Mouse (Mus musculus) hindbrain, postnatal 0 days (tissue): Measurements from ENCODE around the gene Mgat1. TPM values are rescaled to one million over a fixed set of nuclear protein-coding genes. Genes with fewer than 3 reads are reported as not detected.
"Not testable (repeated sequence)": the region's sequence is repeated elsewhere in the genome, so short reads cannot be mapped to it uniquely, and the experiment has no call there.

Experiments
- ATAC-seq: fragments of 200-750 bp; cut with Nextera tagmentation; 2 replicates; pipeline ENCODE4 v1.8.0; 2017; ENCODE audit warnings: mild to moderate bottlenecking, moderate TSS enrichment, moderate library complexity
- DNase-seq: peaks from one replicate; pipeline ENCODE4 v3.0.0-alpha.2; 2015; ENCODE audit warnings: low spot score
- H3K27ac ChIP-seq: fragments of 300-500 bp; sonication (generic); 2 replicates; pipeline ENCODE4 v1.5.1; 2014; ENCODE audit warnings: mild to moderate bottlenecking
- H3K27me3 ChIP-seq: fragments of 300-500 bp; sonication (generic); 2 replicates; pipeline ENCODE4 v1.6.1; 2014; ENCODE audit warnings: low read length, mixed read lengths; ENCODE audit not compliant: insufficient read depth
- H3K36me3 ChIP-seq: fragments of 300-500 bp; sonication (generic); 2 replicates; pipeline ENCODE4 v1.6.1; 2014; ENCODE audit warnings: low read length, mixed read lengths; ENCODE audit not compliant: insufficient read depth
- H3K4me1 ChIP-seq: fragments of 300-500 bp; sonication (generic); 2 replicates; pipeline ENCODE4 v1.6.1; 2014; ENCODE audit warnings: antibody characterized with exemption, low read length, mixed read lengths; ENCODE audit not compliant: insufficient read depth
- H3K4me2 ChIP-seq: fragments of 300-500 bp; sonication (generic); 2 replicates; pipeline ENCODE4 v1.6.1; 2014; ENCODE audit warnings: low read depth, mild to moderate bottlenecking, low read length, moderate library complexity, mixed read lengths
- H3K4me3 ChIP-seq: fragments of 300-500 bp; sonication (generic); 2 replicates; pipeline ENCODE4 v1.5.1; 2014; ENCODE audit warnings: low read length
- H3K9ac ChIP-seq: fragments of 300-500 bp; sonication (generic); replicated peaks from 2 replicates; pipeline ENCODE4 v1.6.1; 2014; ENCODE audit warnings: mild to moderate bottlenecking, low read length, moderate library complexity, mixed read lengths
- H3K9me3 ChIP-seq: fragments of 300-500 bp; sonication (generic); 2 replicates; pipeline ENCODE4 v1.6.1; 2016; ENCODE audit warnings: low read length, mixed read lengths
- CTCF ChIP-seq: IDR thresholded peaks from 2 replicates; pipeline ENCODE4 v1.5.1; 2016; ENCODE audit warnings: antibody characterized with exemption, control low read depth, low read depth
- WGBS: fragments of 180-500 bp; shearing (Covaris S2); extraction: QIAGEN DNeasy Blood & Tissue Kit; methylation state at CpG from one replicate; pipeline ENCODE4 v1.1.7; 2014; 5-methylcytosine and 5-hydroxymethylcytosine counted together
- polyA plus RNA-seq: library from polyadenylated mRNA; unstranded; fragments of >200 nt; fragmentation: Nextera tagmentation; extraction: Ambion mirVana; gene quantifications from 2 replicates; pipeline ENCODE4 v1.2.1, GENCODE M21; 2015
- total RNA-seq: library from RNA; depleted of rRNA; stranded (reverse); fragments of >200 nt; gene quantifications from 2 replicates; pipeline ENCODE4 v1.2.3, GENCODE M21; 2014; rRNA removed

The Mgat1 gene
- total and polyA plus RNA-seq, 2 experiments from 2014 or later: 35.3 to 87.4 TPM

GRCm38 (mm10) chr11:49278222-49278621, 34.2 kb downstream of the Mgat1 start, which contains the start of gene Olfr1393:
Olfr1393 (plus strand) TSS chr11:49278304.
- Histone ChIP-seq H3K9ac (no peak within 1 kb of the TSS), H3K9me3 (no peaks in the 10 kb centered on the region), H3K27me3 (no peaks in the 10 kb centered on the region), H3K36me3 (no peaks in the 10 kb centered on the region), H3K4me1 (no peaks in the 10 kb centered on the region), H3K27ac (no peak within 1 kb of the TSS), H3K4me2 (no peak within 1 kb of the TSS), H3K4me3 (no peak within 1 kb of the TSS)
- WGBS: 85% methylated on average over 3 of the region's 3 CpGs
- ATAC-seq: no peak
- DNase-seq: no peak
- no peak for TF ChIP-seq CTCF

- ATAC-seq, H3K4me1 ChIP-seq, H3K27me3 ChIP-seq, H3K9ac ChIP-seq, H3K4me2 ChIP-seq, H3K27ac ChIP-seq, H3K4me3 ChIP-seq, H3K36me3 ChIP-seq, DNase-seq, H3K9me3 ChIP-seq: not testable (repeated sequence)
- 48% methylated on average over 1 of the region's 1 CpGs for WGBS
Observed at GRCm38 (mm10) chr11:49284982-49285381, 41.0 kb downstream of the Mgat1 start, which contains the start of gene Olfr1392. Olfr1392 (plus strand) TSS chr11:49285282.

GRCm38 (mm10) chr11:49287251-49287650, 43.3 kb downstream of the Mgat1 start:
- Histone ChIP-seq H3K9me3 (0 out of 2 replicates have a peak, but pooled peaks cover 3% of the 10 kb centered on the region), H3K9ac (no peak overlapping the region), H3K36me3 (no peaks in the 10 kb centered on the region), H3K4me1 (no peaks in the 10 kb centered on the region), H3K4me2 (no peak overlapping the region), H3K27me3 (no peaks in the 10 kb centered on the region), H3K27ac (no peak overlapping the region), H3K4me3 (no peak overlapping the region)
- DNase-seq (no peak), ATAC-seq (no peak)
- no peak for TF ChIP-seq CTCF
- WGBS: 83% methylated on average over 2 of the region's 2 CpGs

- TF ChIP-seq CTCF: no peak
- no peak overlapping the region for H3K27ac ChIP-seq
- no peaks in the 10 kb centered on the region for H3K4me1 ChIP-seq
- H3K4me3 ChIP-seq: no peak overlapping the region
- no peak overlapping the region for H3K4me2 ChIP-seq
- H3K36me3 ChIP-seq: no peaks in the 10 kb centered on the region
- DNase-seq (no peak), ATAC-seq (no peak)
- no peak overlapping the region for H3K9ac ChIP-seq
- WGBS: 43% methylated on average over 3 of the region's 3 CpGs
- no peaks in the 10 kb centered on the region for H3K9me3 ChIP-seq
- no peaks in the 10 kb centered on the region for H3K27me3 ChIP-seq
Observed at GRCm38 (mm10) chr11:49292777-49293176, 48.8 kb downstream of the Mgat1 start.

GRCm38 (mm10) chr11:49304441-49304840, 60.5 kb downstream of the Mgat1 start, which contains the start of gene Olfr10:
Olfr10 (plus strand) TSS chr11:49304741.
- H3K4me1 ChIP-seq: no peaks in the 10 kb centered on the region
- H3K27me3 ChIP-seq: no peaks in the 10 kb centered on the region
- DNase-seq (no peak), ATAC-seq (no peak)
- no peak within 1 kb of the TSS for H3K27ac ChIP-seq
- TF ChIP-seq CTCF: no peak
- H3K4me3 ChIP-seq: no peak within 1 kb of the TSS
- H3K9me3 ChIP-seq: no peaks in the 10 kb centered on the region
- no peak within 1 kb of the TSS for H3K9ac ChIP-seq
- no peaks in the 10 kb centered on the region for H3K36me3 ChIP-seq
- no peak within 1 kb of the TSS for H3K4me2 ChIP-seq

GRCm38 (mm10) chr11:49308547-49308946, 64.6 kb downstream of the Mgat1 start:
- H3K36me3 ChIP-seq, H3K27me3 ChIP-seq, H3K4me2 ChIP-seq, H3K4me1 ChIP-seq, H3K4me3 ChIP-seq, H3K9me3 ChIP-seq, H3K9ac ChIP-seq, H3K27ac ChIP-seq, ATAC-seq, DNase-seq: not testable (repeated sequence)
- WGBS: 89% methylated on average over 5 of the region's 5 CpGs

Other genes starting within 250 kb of the Mgat1 start
- 0.78 and 1.7 TPM in 2 replicates for gene 9930111J21Rik2, start 192.9 kb upstream of the Mgat1 start, total RNA-seq
- gene 9930111J21Rik2, start 192.9 kb upstream of the Mgat1 start, polyA plus RNA-seq: 0.16 and 0.49 TPM in 2 replicates
- gene Tgtp2, start 180.0 kb upstream of the Mgat1 start, total RNA-seq: not detected in 2 replicates
- gene Tgtp2, start 180.0 kb upstream of the Mgat1 start, polyA plus RNA-seq: 0.20 and 0.52 TPM in 2 replicates
- gene Ifi47, start 167.6 kb upstream of the Mgat1 start, total RNA-seq: 0.68 TPM in 1 of 2 replicates, not detected in the other
- gene Ifi47, start 167.6 kb upstream of the Mgat1 start, polyA plus RNA-seq: 1.2 and 1.6 TPM in 2 replicates
- gene Olfr1396, start 129.3 kb upstream of the Mgat1 start, total RNA-seq: not detected in 2 replicates
- not detected in 2 replicates for gene Olfr1396, start 129.3 kb upstream of the Mgat1 start, polyA plus RNA-seq
- not detected in 2 replicates for gene Olfr1395, start 101.9 kb upstream of the Mgat1 start, total RNA-seq
- not detected in 2 replicates for gene Olfr1395, start 101.9 kb upstream of the Mgat1 start, polyA plus RNA-seq
- not detected in 2 replicates for gene Olfr1394, start 89.8 kb upstream of the Mgat1 start, total RNA-seq
- not detected in 2 replicates for gene Olfr1394, start 89.8 kb upstream of the Mgat1 start, polyA plus RNA-seq
- 0.37 TPM in 1 of 2 replicates, not detected in the other for gene Btnl9, start 57.0 kb upstream of the Mgat1 start, total RNA-seq
- gene Btnl9, start 57.0 kb upstream of the Mgat1 start, polyA plus RNA-seq: 0.39 and 0.50 TPM in 2 replicates
- 20.2 and 25.0 TPM in 2 replicates for gene Zfp62, start 40.9 kb upstream of the Mgat1 start, total RNA-seq
- gene Zfp62, start 40.9 kb upstream of the Mgat1 start, polyA plus RNA-seq: 25.7 and 25.8 TPM in 2 replicates
- 0.86 TPM in 1 of 2 replicates, not detected in the other for gene Olfr1393, start 34.1 kb downstream of the Mgat1 start, total RNA-seq
- gene Olfr1393, start 34.1 kb downstream of the Mgat1 start, polyA plus RNA-seq: 0.10 and 0.13 TPM in 2 replicates
- gene Olfr1392, start 41.1 kb downstream of the Mgat1 start, total RNA-seq: not detected in 2 replicates
- gene Olfr1392, start 41.1 kb downstream of the Mgat1 start, polyA plus RNA-seq: not detected in 2 replicates
- gene Olfr10, start 60.5 kb downstream of the Mgat1 start, total RNA-seq: not detected in 2 replicates
- not detected in 2 replicates for gene Olfr10, start 60.5 kb downstream of the Mgat1 start, polyA plus RNA-seq
- not detected in 2 replicates for gene Olfr1391, start 78.6 kb downstream of the Mgat1 start, total RNA-seq
- not detected in 2 replicates for gene Olfr1391, start 78.6 kb downstream of the Mgat1 start, polyA plus RNA-seq
- gene Olfr1390, start 91.0 kb downstream of the Mgat1 start, total RNA-seq: not detected in 2 replicates
- not detected in 2 replicates for gene Olfr1390, start 91.0 kb downstream of the Mgat1 start, polyA plus RNA-seq
- gene Olfr1389, start 178.9 kb downstream of the Mgat1 start, total RNA-seq: not detected in 2 replicates
- gene Olfr1389, start 178.9 kb downstream of the Mgat1 start, polyA plus RNA-seq: not detected in 2 replicates
- 0.10 TPM in 1 of 2 replicates, not detected in the other for gene Olfr1388, start 192.4 kb downstream of the Mgat1 start, total RNA-seq
- gene Olfr1388, start 192.4 kb downstream of the Mgat1 start, polyA plus RNA-seq: 0.08 TPM in 1 of 2 replicates, not detected in the other
- not detected in 2 replicates for gene Olfr1387, start 211.2 kb downstream of the Mgat1 start, total RNA-seq
- not detected in 2 replicates for gene Olfr1387, start 211.2 kb downstream of the Mgat1 start, polyA plus RNA-seq
- gene Olfr1386, start 220.9 kb downstream of the Mgat1 start, total RNA-seq: not detected in 2 replicates
- gene Olfr1386, start 220.9 kb downstream of the Mgat1 start, polyA plus RNA-seq: not detected in 2 replicates
- not detected in 2 replicates for gene Olfr1385, start 244.9 kb downstream of the Mgat1 start, total RNA-seq
- not detected in 2 replicates for gene Olfr1385, start 244.9 kb downstream of the Mgat1 start, polyA plus RNA-seq